Mouse (Mus musculus) ES-Bruce4 (cell line): ENCODE results near the gene Trpm8. TPM values are rescaled to one million over a fixed set of nuclear protein-coding genes. Genes with fewer than 3 reads are reported as not detected.

Source experiments
- H3K27ac ChIP-seq: 2 replicates; pipeline ENCODE4 v1.5.1; 2012; ENCODE audit warnings: low read length, inconsistent platforms; ENCODE audit not compliant: insufficient read depth
- H3K27me3 ChIP-seq: 2 replicates; pipeline ENCODE4 v1.6.1; 2012; ENCODE audit warnings: mild to moderate bottlenecking, low read length, inconsistent platforms; ENCODE audit not compliant: control insufficient read depth, poor library complexity, insufficient read depth, severe bottlenecking
- H3K36me3 ChIP-seq: 2 replicates; pipeline ENCODE4 v1.6.1; 2012; ENCODE audit warnings: inconsistent platforms, mild to moderate bottlenecking, low read length, moderate library complexity; ENCODE audit not compliant: control insufficient read depth, poor library complexity, insufficient read depth, severe bottlenecking
- H3K4me1 ChIP-seq: one replicate; pipeline ENCODE4 v1.8.1; 2011; ENCODE audit warnings: low read length; ENCODE audit not compliant: control insufficient read depth, insufficient read depth
- H3K4me3 ChIP-seq: 2 replicates; pipeline ENCODE4 v1.5.1; 2011; ENCODE audit warnings: low read depth, mild to moderate bottlenecking, low read length
- H3K9ac ChIP-seq: 2 replicates; pipeline ENCODE4 v1.6.1; 2012; ENCODE audit warnings: low read depth, mild to moderate bottlenecking, inconsistent platforms; ENCODE audit not compliant: poor library complexity, severe bottlenecking
- H3K9me3 ChIP-seq: replicated peaks from 2 replicates; pipeline ENCODE4 v1.6.1; 2012; ENCODE audit warnings: mild to moderate bottlenecking, low read length, inconsistent platforms; ENCODE audit not compliant: control insufficient read depth, poor library complexity, insufficient read depth, severe bottlenecking
- CTCF ChIP-seq: IDR thresholded peaks from one replicate; pipeline ENCODE4 v1.8.1; 2011; ENCODE audit warnings: low read depth, low read length
- EP300 ChIP-seq: IDR thresholded peaks from 2 replicates; pipeline ENCODE4 v1.6.1; 2011; ENCODE audit warnings: low read depth, low read length; ENCODE audit not compliant: insufficient read depth
- POLR2A ChIP-seq: IDR thresholded peaks from one replicate; pipeline ENCODE4 v1.8.1; 2011; ENCODE audit warnings: low read length; ENCODE audit not compliant: insufficient read depth
- polyA plus RNA-seq: library from polyadenylated mRNA; stranded (reverse); fragments of >200 nt; gene quantifications from 2 replicates; pipeline ENCODE4 v1.2.4, GENCODE M21; 2011; ENCODE audit warnings: low read depth; ENCODE audit not compliant: missing spikeins, insufficient read depth, insufficient read length

Gene Trpm8
- polyA plus RNA-seq: not detected in 2 replicates

DNA sequence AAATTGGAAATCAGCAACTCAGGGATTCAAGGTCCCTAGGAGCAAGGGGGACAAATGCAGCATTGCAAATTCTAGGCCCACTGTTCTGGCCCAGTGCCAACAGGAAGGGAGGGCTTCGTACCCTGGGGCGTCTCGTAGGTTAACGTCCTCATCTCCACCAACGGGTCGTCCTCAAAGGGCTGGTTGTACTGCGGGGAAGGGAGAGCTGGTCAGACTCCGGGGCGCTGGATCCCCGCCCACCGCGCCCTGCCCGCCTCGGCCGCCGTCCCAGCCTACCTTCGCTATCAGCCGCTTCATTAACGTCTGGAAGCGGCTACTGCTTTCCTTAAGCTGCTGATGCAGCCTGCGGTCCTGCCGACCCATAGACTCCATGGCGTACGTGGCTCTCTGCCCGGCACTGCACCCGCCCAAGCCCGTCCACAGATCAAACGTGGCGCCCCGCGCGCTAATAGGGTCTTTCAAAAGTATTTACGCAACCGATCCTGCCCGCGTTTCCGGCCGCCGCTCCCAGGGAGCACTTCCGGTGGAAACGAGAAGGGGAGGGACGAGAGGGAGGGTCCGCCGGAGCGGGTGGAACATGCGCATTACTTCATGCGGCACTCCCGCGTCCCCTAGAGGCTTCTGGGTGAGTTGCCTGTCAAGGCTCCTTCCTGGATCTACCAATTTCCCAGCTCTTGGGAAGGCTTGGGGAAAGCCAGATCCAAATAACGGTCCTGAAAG is at the start of gene Trpm8, which contains the start of gene Hjurp:
Trpm8 (plus strand) TSS at position 564 of the 720 bp plus-strand sequence.
Hjurp (minus strand) TSS at position 536 of the 720 bp plus-strand sequence.
- peak within 1 kb of the TSS; percentile 62 for H3K9ac ChIP-seq

DNA sequence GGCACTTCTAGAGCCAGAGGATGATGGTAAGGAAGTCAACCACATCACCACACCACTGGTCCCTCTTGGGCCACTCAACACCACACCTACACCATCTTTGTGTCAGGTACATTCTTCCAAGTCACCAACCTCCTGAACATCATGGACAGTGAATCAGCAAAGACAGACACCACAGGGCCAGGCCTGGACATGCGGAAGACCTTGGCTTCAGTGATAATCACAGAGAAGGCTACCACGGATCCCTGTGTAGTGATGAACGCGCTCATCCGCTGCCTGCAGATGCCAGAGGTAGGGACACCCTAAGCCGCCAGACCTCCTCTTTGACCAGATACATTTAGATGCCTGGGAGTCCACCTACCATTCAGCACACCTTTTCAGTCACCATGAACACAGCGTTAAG is 49.3 kb upstream of the Trpm8 start:
- no peak overlapping the region for H3K9ac ChIP-seq
- no peaks in the 10 kb centered on the region for H3K9me3 ChIP-seq
- no peaks in the 10 kb centered on the region for H3K27me3 ChIP-seq
- no peaks in the 10 kb centered on the region for H3K36me3 ChIP-seq
- TF ChIP-seq CTCF: no peak
- TF ChIP-seq EP300: no peak
- H3K4me3 ChIP-seq: no peak overlapping the region
- no peaks in the 10 kb centered on the region for H3K4me1 ChIP-seq
- H3K27ac ChIP-seq: no peak overlapping the region

More for the DNA sequence above, at the start of gene Trpm8, which contains the start of gene Hjurp:
- no peak for TF ChIP-seq CTCF
- no peak for TF ChIP-seq POLR2A
- no peak for TF ChIP-seq EP300
- Histone ChIP-seq H3K27ac (no peak within 1 kb of the TSS), H3K9me3 (peaks cover 18% of the 10 kb centered on the region), H3K4me3 (peak within 1 kb of the TSS; percentile 59), H3K27me3 (no peaks in the 10 kb centered on the region), H3K36me3 (peaks cover 33% of the 10 kb centered on the region), H3K4me1 (no peaks in the 10 kb centered on the region)

DNA sequence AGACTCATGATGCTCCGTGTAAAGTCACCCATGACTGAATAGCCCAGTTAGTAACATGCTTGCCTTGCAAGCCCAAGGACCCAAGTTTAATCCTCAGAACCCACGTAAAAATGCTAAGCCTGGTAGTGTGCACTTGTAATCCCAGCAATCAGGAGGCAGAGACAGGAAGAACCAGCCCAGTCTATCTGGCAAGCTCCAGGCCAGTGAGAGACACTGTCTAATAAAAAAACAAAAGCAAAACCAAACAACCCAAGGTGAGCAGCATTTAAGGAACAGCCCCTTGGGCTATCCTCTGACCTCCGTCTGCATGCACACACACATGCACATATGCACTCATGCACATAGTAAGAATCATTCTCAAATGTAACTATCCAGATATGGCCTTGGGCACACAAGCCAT is 47.9 kb upstream of the Trpm8 start:
- Histone ChIP-seq H3K4me3 (no peak overlapping the region), H3K9me3 (no peaks in the 10 kb centered on the region), H3K9ac (no peak overlapping the region), H3K36me3 (no peaks in the 10 kb centered on the region), H3K4me1 (no peaks in the 10 kb centered on the region), H3K27ac (no peak overlapping the region), H3K27me3 (no peaks in the 10 kb centered on the region)
- TF ChIP-seq CTCF (no peak), POLR2A (no peak), EP300 (no peak)

DNA sequence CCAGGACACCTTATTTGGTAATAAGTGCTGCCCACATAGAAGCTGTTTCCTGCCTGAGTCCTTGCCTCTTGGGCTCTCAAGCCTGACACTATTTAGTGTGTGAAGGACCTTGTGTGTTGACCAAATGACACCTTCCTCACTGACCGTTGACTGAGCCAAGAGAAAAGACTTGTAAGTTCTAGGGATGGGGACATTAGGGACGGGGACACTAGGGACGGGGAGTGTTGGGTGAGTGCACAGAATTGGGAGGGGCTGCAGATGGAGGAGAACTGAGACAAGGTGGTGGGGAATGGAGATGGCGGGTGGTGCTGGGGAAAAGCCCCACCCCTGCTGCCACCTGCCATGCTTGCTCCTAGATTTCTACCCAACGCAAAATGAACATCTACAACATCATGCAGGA is 47.5 kb upstream of the Trpm8 start:
- Histone ChIP-seq H3K9ac (no peak overlapping the region), H3K9me3 (no peaks in the 10 kb centered on the region), H3K27ac (no peak overlapping the region)

DNA sequence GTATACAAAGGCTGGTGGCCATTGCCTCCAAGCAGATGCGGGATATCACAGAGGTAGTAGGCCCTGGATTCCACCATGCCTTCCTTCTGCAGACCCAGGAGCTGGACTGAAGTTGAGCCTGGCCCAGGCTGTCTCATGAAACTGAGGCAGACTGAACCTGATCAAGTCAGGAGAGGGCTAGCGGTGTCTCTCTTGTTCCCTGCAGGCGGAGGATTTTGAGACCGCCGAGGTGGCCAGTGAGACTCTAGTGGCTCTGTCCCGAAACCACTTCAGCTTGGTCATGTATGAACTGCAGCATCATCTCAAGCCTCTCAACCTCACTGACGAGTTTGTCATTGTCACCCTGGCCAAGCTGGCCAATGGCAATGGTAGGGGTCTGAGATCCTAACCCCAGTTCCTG is 47.0 kb upstream of the Trpm8 start:
- H3K9me3 ChIP-seq: no peaks in the 10 kb centered on the region
- no peaks in the 10 kb centered on the region for H3K36me3 ChIP-seq
- no peaks in the 10 kb centered on the region for H3K27me3 ChIP-seq
- no peak for TF ChIP-seq POLR2A
- no peak for TF ChIP-seq CTCF
- TF ChIP-seq EP300: no peak
- H3K9ac ChIP-seq: no peak overlapping the region
- no peak overlapping the region for H3K4me3 ChIP-seq
- H3K4me1 ChIP-seq: no peaks in the 10 kb centered on the region
- no peak overlapping the region for H3K27ac ChIP-seq

More for the DNA sequence above, 47.5 kb upstream of the Trpm8 start:
- no peak for TF ChIP-seq CTCF
- no peak for TF ChIP-seq EP300
- TF ChIP-seq POLR2A: no peak
- Histone ChIP-seq H3K36me3 (no peaks in the 10 kb centered on the region), H3K4me3 (no peak overlapping the region), H3K27me3 (no peaks in the 10 kb centered on the region), H3K4me1 (no peaks in the 10 kb centered on the region)

DNA sequence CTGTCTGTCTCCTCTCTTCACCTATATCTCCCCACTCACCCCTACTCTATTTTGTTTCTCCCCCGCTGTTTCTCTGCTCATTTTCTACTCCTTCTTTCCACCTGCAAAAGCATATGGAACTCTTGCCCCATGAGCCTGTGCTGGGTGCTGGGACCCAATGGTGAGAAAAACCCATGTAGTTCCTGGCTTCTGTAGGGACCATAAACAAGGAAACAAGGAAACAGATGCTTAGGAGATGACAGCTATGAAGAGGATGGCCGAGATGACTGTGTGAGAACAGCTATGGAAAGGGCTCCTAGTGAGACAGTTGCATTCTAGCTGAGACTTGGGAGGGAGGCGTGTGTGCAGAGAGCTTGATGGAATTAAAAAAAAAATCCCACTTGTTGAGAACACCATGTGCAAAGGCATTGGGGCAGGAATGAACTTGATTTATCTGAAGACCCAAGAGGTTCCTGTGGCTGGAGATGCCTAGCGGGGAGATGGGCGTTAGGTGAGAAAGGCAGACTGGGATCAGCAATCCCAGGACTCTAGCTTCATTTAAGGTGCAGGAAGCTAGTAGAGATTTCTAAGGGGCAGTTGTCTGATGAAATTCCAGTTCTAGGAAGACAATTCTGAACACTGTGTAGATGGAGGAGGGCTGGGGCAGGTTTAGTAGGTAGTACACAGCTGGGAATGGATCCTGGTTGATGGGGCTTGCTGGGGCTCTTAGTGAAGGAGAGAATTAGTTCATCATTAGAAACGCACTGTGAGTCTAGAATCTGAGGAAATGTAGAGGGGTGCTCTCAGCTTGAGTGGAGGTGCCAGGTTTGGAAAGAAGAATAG is 46.3 kb upstream of the Trpm8 start:
- no peaks in the 10 kb centered on the region for H3K4me1 ChIP-seq
- H3K27ac ChIP-seq: no peak overlapping the region
- no peak overlapping the region for H3K4me3 ChIP-seq
- TF ChIP-seq EP300 (no peak), CTCF (no peak), POLR2A (no peak)
- H3K27me3 ChIP-seq: no peaks in the 10 kb centered on the region
- no peaks in the 10 kb centered on the region for H3K9me3 ChIP-seq
- H3K36me3 ChIP-seq: no peaks in the 10 kb centered on the region
- H3K9ac ChIP-seq: no peak overlapping the region
